ENCODE assay signal across 8 mouse cellular contexts in genomic region chr2:51934574-51935334, GRCm38 (mm10). TPM values are rescaled to one million over a fixed set of nuclear protein-coding genes. Genes with fewer than 3 reads are reported as not detected.
DNase-seq lines count a peak whose midpoint lies in the region.

Rbm43 (minus strand) TSS chr2:51935163.

- peak within 1 kb of the TSS; percentile 91 for H3K4me3 ChIP-seq in megakaryocyte, embryonic 14.5 days (replicated peaks)

- peaks cover 57% of the 10 kb centered on the region for H3K4me1 ChIP-seq in megakaryocyte, embryonic 14.5 days

- H3K9me3 ChIP-seq in megakaryocyte, embryonic 14.5 days, result no peaks in the 10 kb centered on the region

- DNase-seq in adrenal gland, adult 18-20 months (ENCODE audit: low spot score in 2 of 2), result peak; percentile 67 to 71
- DNase-seq in embryo, embryonic 10.5 days (ENCODE audit: low spot score), result peak; percentile 74
- peak; percentile 66 for DNase-seq in gastrocnemius, postnatal 10 days
- peak; percentile 94 for DNase-seq in induced T-regulatory cell, adult 2 months (ENCODE audit: low read depth)
- DNase-seq in left cerebral cortex, adult 8-10 months (ENCODE audit: low spot score in 2 of 2), result peak; percentile 52 to 67
- peak; percentile 85 to 86 for DNase-seq in right cerebral cortex, postnatal 10 days (ENCODE audit: low spot score in 2 of 2)
- peak; percentile 75 for DNase-seq in urinary bladder, postnatal 14 days (ENCODE audit: low spot score)

- H3K27me3 ChIP-seq in megakaryocyte, embryonic 14.5 days (replicated peaks), result no peaks in the 10 kb centered on the region

- peaks cover 31% of the 10 kb centered on the region for H3K36me3 ChIP-seq in megakaryocyte, embryonic 14.5 days (replicated peaks; ENCODE audit: low read length)

RNA-seq across cellular contexts. Expression of gene Rbm43, which starts in this region (rescaled TPM):
- total RNA-seq in adrenal gland, adult 18-20 months (2021), result 10 to 100 TPM; 10.8 to 12.0 TPM
- total RNA-seq in gastrocnemius, postnatal 10 days (2021), result 1 to 10 TPM; 3.2 to 4.2 TPM
- total RNA-seq in left cerebral cortex, adult 8-10 months (2022), result 10 to 100 TPM; 17.6 to 21.1 (median 20.2) TPM
- polyA plus RNA-seq in megakaryocyte, embryonic 14.5 days (2012; ENCODE audit: insufficient read depth, low replicate concordance), result 2.2 and 7.5 TPM in 2 replicates

Comparison
In these comparisons a context has a peak if more than half of its experiments do, and no peak if none do; other contexts are left out.
1. Peak in every context shown above with its lines: DNase-seq and H3K4me3 ChIP-seq.